Comparison of ENCODE assay signal across 8 mouse cellular contexts in genomic region chr19:4511116-4511841, GRCm38 (mm10). TPM values are rescaled to one million over a fixed set of nuclear protein-coding genes. Genes with fewer than 3 reads are reported as not detected.
DNase-seq lines count a peak whose midpoint lies in the region; ATAC-seq and TF ChIP-seq lines count a peak whose summit lies in the region.

No protein-coding gene starts in this region.

- H3K9me3 ChIP-seq in hindbrain, embryonic 14.5 days (ENCODE audit: control insufficient read depth, low read length) = no peaks in the 10 kb centered on the region
- no peaks in the 10 kb centered on the region for H3K9me3 ChIP-seq in midbrain, embryonic 13.5 days

- no peak for ATAC-seq in hindbrain, embryonic 14.5 days (ENCODE audit: low FRiP score)
- no peak for ATAC-seq in midbrain, embryonic 13.5 days
- ATAC-seq in erythroid progenitor cell, adult 5-6 weeks (replicated peaks; ENCODE audit: low FRiP score, poor library complexity, severe bottlenecking) = no peak

- H3K4me1 ChIP-seq in bone marrow macrophage, adult 2 months (ENCODE audit: control insufficient read depth, insufficient read depth, low read length) = peaks cover 5% of the 10 kb centered on the region
- peaks cover 6% of the 10 kb centered on the region; the same call in 1 of the 2 replicates for H3K4me1 ChIP-seq in hindbrain, embryonic 14.5 days (replicated peaks; ENCODE audit: control insufficient read depth, insufficient read depth, low read length)
- peaks cover 22% of the 10 kb centered on the region for H3K4me1 ChIP-seq in midbrain, embryonic 13.5 days (replicated peaks)

- peak overlapping the region; percentile 83 for H3K4me2 ChIP-seq in hindbrain, embryonic 14.5 days (replicated peaks)
- H3K4me2 ChIP-seq in midbrain, embryonic 13.5 days (replicated peaks) = peak overlapping the region; percentile 78

- H3K36me3 ChIP-seq in hindbrain, embryonic 14.5 days (replicated peaks; ENCODE audit: control insufficient read depth, insufficient read depth) = no peaks in the 10 kb centered on the region
- no peaks in the 10 kb centered on the region for H3K36me3 ChIP-seq in midbrain, embryonic 13.5 days

- 9% methylated on average over 13 of the region's 13 CpGs for WGBS in hindbrain, embryonic 14.5 days
- WGBS in midbrain, embryonic 13.5 days = 9% methylated on average over 13 of the region's 13 CpGs

- no peak for TF ChIP-seq POLR2A in bone marrow macrophage, adult 2 months (IDR thresholded peaks at IDR 0.05; ENCODE audit: borderline replicate concordance, low read depth, low read length)

- TF ChIP-seq CTCF in bone marrow macrophage, adult 2 months (IDR thresholded peaks at IDR 0.05; ENCODE audit: low read depth, low read length) = no peak

- H3K9ac ChIP-seq in hindbrain, embryonic 14.5 days = peak overlapping the region; percentile 55; the same call in 1 of the 2 replicates
- H3K9ac ChIP-seq in midbrain, embryonic 13.5 days (replicated peaks) = 0 out of 2 replicates have a peak overlapping the region, but pooled peaks have one; percentile 63

- H3K4me3 ChIP-seq in bone marrow macrophage, adult 2 months (ENCODE audit: insufficient read depth, low read length) = peak overlapping the region; percentile 76
- H3K4me3 ChIP-seq in hindbrain, embryonic 14.5 days (replicated peaks; ENCODE audit: low read length) = peak overlapping the region; percentile 64
- H3K4me3 ChIP-seq in midbrain, embryonic 13.5 days (replicated peaks) = peak overlapping the region; percentile 68

- 0 out of 2 replicates have a peak, but pooled peaks cover 9% of the 10 kb centered on the region for H3K27me3 ChIP-seq in hindbrain, embryonic 14.5 days (ENCODE audit: control insufficient read depth, insufficient read depth, low read length)
- H3K27me3 ChIP-seq in midbrain, embryonic 13.5 days = peaks cover 15% of the 10 kb centered on the region

- H3K27ac ChIP-seq in bone marrow macrophage, adult 2 months (ENCODE audit: insufficient read depth, low read depth, low read length) = no peak overlapping the region
- no peak overlapping the region for H3K27ac ChIP-seq in hindbrain, embryonic 14.5 days
- no peak overlapping the region for H3K27ac ChIP-seq in midbrain, embryonic 13.5 days

- DNase-seq in kidney, adult 9 months = peak; percentile 23
- DNase-seq in kidney, adult 18-20 months = no peak
- no peak for DNase-seq in hindbrain, embryonic 14.5 days (ENCODE audit: low spot score)
- no peak for DNase-seq in frontal cortex, adult 2 months (ENCODE audit: extremely low spot score in 1 of 2, low spot score in 1 of 2)
- no peak for DNase-seq in layer of hippocampus, postnatal 36 days

RNA-seq across cellular contexts. Expression of gene Pcx, which starts 1.0 kb away (rescaled TPM):
- polyA plus RNA-seq in bone marrow macrophage, adult 2 months (2012; ENCODE audit: insufficient read depth, insufficient read length, missing spikeins) = 1.8 and 3.7 TPM in 2 replicates
- polyA plus RNA-seq in hindbrain, embryonic 14.5 days (2014; fragmentation: Nextera tagmentation; extraction: Ambion mirVana) = 27.5 and 31.3 TPM in 2 replicates
- 18.7 and 20.7 TPM in 2 replicates for polyA plus RNA-seq in midbrain, embryonic 13.5 days (2015; fragmentation: Nextera tagmentation; extraction: Ambion mirVana)
- polyA plus RNA-seq in frontal cortex, adult 2 months (2012; rRNA removed) = 36.4 and 41.6 TPM in 2 replicates
- total RNA-seq in erythroid progenitor cell, adult 5-6 weeks (2015; ENCODE audit: low replicate concordance) = 21.6 and 42.8 TPM in 2 replicates
- total RNA-seq in erythroid progenitor cell, adult 5-6 weeks (2017; ENCODE audit: low replicate concordance) = 40.8 and 44.3 TPM in 2 replicates
- 10 to 100 TPM; 56.1 to 61.9 TPM for total RNA-seq in layer of hippocampus, postnatal 36 days (2021)

RNA-seq across cellular contexts. Expression of gene 2010003K11Rik, which starts 12.9 kb away (rescaled TPM):
- not detected in 2 replicates for polyA plus RNA-seq in bone marrow macrophage, adult 2 months (2012; ENCODE audit: insufficient read depth, insufficient read length, missing spikeins)
- polyA plus RNA-seq in hindbrain, embryonic 14.5 days (2014; fragmentation: Nextera tagmentation; extraction: Ambion mirVana) = not detected in 2 replicates
- polyA plus RNA-seq in midbrain, embryonic 13.5 days (2015; fragmentation: Nextera tagmentation; extraction: Ambion mirVana) = not detected in 2 replicates
- not detected in 2 replicates for polyA plus RNA-seq in frontal cortex, adult 2 months (2012; rRNA removed)
- not detected in 2 replicates for total RNA-seq in erythroid progenitor cell, adult 5-6 weeks (2015; ENCODE audit: low replicate concordance)
- total RNA-seq in erythroid progenitor cell, adult 5-6 weeks (2017; ENCODE audit: low replicate concordance) = not detected in 2 replicates
- not detected for total RNA-seq in layer of hippocampus, postnatal 36 days (2021)

RNA-seq across cellular contexts. Expression of gene Syt12, which starts 34.0 kb away (rescaled TPM):
- polyA plus RNA-seq in bone marrow macrophage, adult 2 months (2012; ENCODE audit: insufficient read depth, insufficient read length, missing spikeins) = not detected in 2 replicates
- polyA plus RNA-seq in hindbrain, embryonic 14.5 days (2014; fragmentation: Nextera tagmentation; extraction: Ambion mirVana) = 4.1 and 5.9 TPM in 2 replicates
- polyA plus RNA-seq in midbrain, embryonic 13.5 days (2015; fragmentation: Nextera tagmentation; extraction: Ambion mirVana) = 1.7 and 1.9 TPM in 2 replicates
- polyA plus RNA-seq in frontal cortex, adult 2 months (2012; rRNA removed) = 20.5 TPM in 2 replicates
- total RNA-seq in erythroid progenitor cell, adult 5-6 weeks (2015; ENCODE audit: low replicate concordance) = not detected in 2 replicates
- not detected in 2 replicates for total RNA-seq in erythroid progenitor cell, adult 5-6 weeks (2017; ENCODE audit: low replicate concordance)
- total RNA-seq in layer of hippocampus, postnatal 36 days (2021) = 10 to 100 TPM; 26.1 to 30.0 TPM
